Mouse (Mus musculus) lung, postnatal 0 days (tissue): ENCODE measurements around the gene Krt86. TPM values are rescaled to one million over a fixed set of nuclear protein-coding genes. Genes with fewer than 3 reads are reported as not detected.
"Not testable (repeated sequence)": the region's sequence is repeated elsewhere in the genome, so short reads cannot be mapped to it uniquely, and the experiment has no call there.

Source experiments
- ATAC-seq: fragments of 200-750 bp; cut with Nextera tagmentation; 2 replicates; pipeline ENCODE4 v1.8.0; 2017; ENCODE audit warnings: moderate library complexity
- DNase-seq: peaks from one replicate; pipeline ENCODE4 v3.0.0-alpha.2; 2016; ENCODE audit warnings: low spot score
- H3K27ac ChIP-seq: fragments of 300-500 bp; sonication (generic); 2 replicates; pipeline ENCODE4 v1.5.1; 2014; ENCODE audit warnings: antibody characterized with exemption, mild to moderate bottlenecking, low read length, mixed read lengths
- H3K27me3 ChIP-seq: fragments of 300-500 bp; sonication (generic); replicated peaks from 2 replicates; pipeline ENCODE4 v1.6.1; 2014; ENCODE audit warnings: low read length, mixed read lengths; ENCODE audit not compliant: insufficient read depth
- H3K36me3 ChIP-seq: fragments of 300-500 bp; sonication (generic); 2 replicates; pipeline ENCODE4 v1.6.1; 2014; ENCODE audit warnings: low read length, mixed read lengths; ENCODE audit not compliant: insufficient read depth
- H3K4me1 ChIP-seq: fragments of 300-500 bp; sonication (generic); 2 replicates; pipeline ENCODE4 v1.6.1; 2014; ENCODE audit warnings: antibody characterized with exemption, low read depth, low read length, mixed read lengths; ENCODE audit not compliant: insufficient read depth
- H3K4me2 ChIP-seq: fragments of 300-500 bp; sonication (generic); replicated peaks from 2 replicates; pipeline ENCODE4 v1.6.1; 2014; ENCODE audit warnings: low read depth, mild to moderate bottlenecking, low read length, moderate library complexity, mixed read lengths
- H3K4me3 ChIP-seq: fragments of 300-500 bp; sonication (generic); 2 replicates; pipeline ENCODE4 v1.5.1; 2014; ENCODE audit warnings: low read depth, low read length
- H3K9ac ChIP-seq: fragments of 300-500 bp; sonication (generic); replicated peaks from 2 replicates; pipeline ENCODE4 v1.6.1; 2014; ENCODE audit warnings: low read depth, mild to moderate bottlenecking
- H3K9me3 ChIP-seq: fragments of 300-500 bp; sonication (generic); 2 replicates; pipeline ENCODE4 v1.6.1; 2016; ENCODE audit warnings: low read length, mixed read lengths
- CTCF ChIP-seq: IDR thresholded peaks from 2 replicates; pipeline ENCODE4 v1.5.1; 2016; ENCODE audit warnings: antibody characterized with exemption, mild to moderate bottlenecking
- EP300 ChIP-seq: IDR thresholded peaks from 2 replicates; pipeline ENCODE4 v1.6.1; 2016; ENCODE audit warnings: antibody characterized with exemption, mild to moderate bottlenecking, control low read depth
- WGBS: fragments of 180-500 bp; shearing (Covaris S2); extraction: QIAGEN DNeasy Blood & Tissue Kit; methylation state at CpG from one replicate; pipeline ENCODE4 v1.1.7; 2014; 5-methylcytosine and 5-hydroxymethylcytosine counted together
- polyA plus RNA-seq: library from polyadenylated mRNA; unstranded; fragments of >200 nt; fragmentation: Nextera tagmentation; extraction: Ambion mirVana; gene quantifications from 2 replicates; pipeline ENCODE4 v1.2.1, GENCODE M21; 2015

Gene Krt86
- polyA plus RNA-seq, 1 experiment from 2014 or later, result not detected

- TF ChIP-seq CTCF (no peak), EP300 (no peak)
- no peak for ATAC-seq
- H3K27ac ChIP-seq, result no peak overlapping the region
- 71% methylated on average over 8 of the region's 8 CpGs for WGBS
- H3K4me1 ChIP-seq, result peaks cover 3% of the 10 kb centered on the region; the same call in 1 of the 2 replicates
- no peaks in the 10 kb centered on the region for H3K36me3 ChIP-seq
- H3K27me3 ChIP-seq, result no peaks in the 10 kb centered on the region
- H3K4me3 ChIP-seq, result no peak overlapping the region
- no peaks in the 10 kb centered on the region for H3K9me3 ChIP-seq
- H3K4me2 ChIP-seq, result no peak overlapping the region
- H3K9ac ChIP-seq, result no peak overlapping the region
- DNase-seq, result no peak
Measured at GRCm38 (mm10) chr15:101495266-101495665, 22.0 kb downstream of the Krt86 start.

GRCm38 (mm10) chr15:101497181-101497580 lies 23.9 kb downstream of the Krt86 start:
- DNase-seq (peak; percentile 71), ATAC-seq (peak; percentile 17)
- TF ChIP-seq CTCF (peak; percentile 70), EP300 (no peak)
- H3K9me3 ChIP-seq, result no peaks in the 10 kb centered on the region
- WGBS, result 67% methylated on average over 2 of the region's 2 CpGs
- H3K4me2 ChIP-seq, result no peak overlapping the region
- H3K36me3 ChIP-seq, result no peaks in the 10 kb centered on the region
- H3K4me3 ChIP-seq, result no peak overlapping the region
- no peaks in the 10 kb centered on the region for H3K27me3 ChIP-seq
- no peak overlapping the region for H3K9ac ChIP-seq
- peaks cover 3% of the 10 kb centered on the region; the same call in 1 of the 2 replicates for H3K4me1 ChIP-seq
- no peak overlapping the region for H3K27ac ChIP-seq

- Histone ChIP-seq H3K4me1 (no peaks in the 10 kb centered on the region), H3K4me3 (no peak overlapping the region), H3K4me2 (no peak overlapping the region), H3K36me3 (no peaks in the 10 kb centered on the region), H3K27me3 (no peaks in the 10 kb centered on the region), H3K9ac (no peak overlapping the region), H3K9me3 (no peaks in the 10 kb centered on the region), H3K27ac (no peak overlapping the region)
- ATAC-seq (no peak), DNase-seq (no peak)
- TF ChIP-seq CTCF (no peak), EP300 (no peak)
- WGBS, result 44% methylated on average over 14 of the region's 14 CpGs
Measured at GRCm38 (mm10) chr15:101506896-101507758, 33.8 kb downstream of the Krt86 start.

- no peak overlapping the region for H3K9ac ChIP-seq
- no peak overlapping the region for H3K4me3 ChIP-seq
- H3K4me1 ChIP-seq, result no peaks in the 10 kb centered on the region
- H3K27me3 ChIP-seq, result no peaks in the 10 kb centered on the region
- H3K27ac ChIP-seq, result no peak overlapping the region
- H3K36me3 ChIP-seq, result no peaks in the 10 kb centered on the region
- 52% methylated on average over 9 of the region's 9 CpGs for WGBS
- ATAC-seq (peak; percentile 56), DNase-seq (peak; percentile 50)
- H3K4me2 ChIP-seq, result no peak overlapping the region
- no peak for TF ChIP-seq CTCF
- no peak for TF ChIP-seq EP300
- no peaks in the 10 kb centered on the region for H3K9me3 ChIP-seq
Measured at GRCm38 (mm10) chr15:101508247-101508646, 35.0 kb downstream of the Krt86 start.

- not testable (repeated sequence) for H3K4me2 ChIP-seq, H3K36me3 ChIP-seq, H3K27ac ChIP-seq, ATAC-seq, DNase-seq, H3K9ac ChIP-seq, H3K27me3 ChIP-seq, H3K4me3 ChIP-seq, H3K9me3 ChIP-seq, H3K4me1 ChIP-seq
- 61% methylated on average over 2 of the region's 2 CpGs for WGBS
Measured at GRCm38 (mm10) chr15:101517161-101517560, 43.9 kb downstream of the Krt86 start, which contains the start of gene Gm49425. TSS of gene Gm49425 (minus strand) at chr15:101517261.

- WGBS, result 10% methylated on average over 2 of the region's 2 CpGs
- no peaks in the 10 kb centered on the region for H3K27me3 ChIP-seq
Measured at GRCm38 (mm10) chr15:101519792-101520191, 46.5 kb downstream of the Krt86 start.

More at GRCm38 (mm10) chr15:101519792-101520191, 46.5 kb downstream of the Krt86 start:
- ATAC-seq, result no peak
- no peak overlapping the region for H3K9ac ChIP-seq
- no peaks in the 10 kb centered on the region for H3K9me3 ChIP-seq
- H3K27ac ChIP-seq, result no peak overlapping the region
- no peak overlapping the region for H3K4me3 ChIP-seq
- TF ChIP-seq EP300 (no peak), CTCF (peak; percentile 91)
- DNase-seq, result peak; percentile 88
- H3K4me2 ChIP-seq, result no peak overlapping the region
- H3K36me3 ChIP-seq, result no peaks in the 10 kb centered on the region
- no peaks in the 10 kb centered on the region for H3K4me1 ChIP-seq
